Mouse (Mus musculus) CH12.LX (cell line): ENCODE measurements at regions not wholly inside any gene's neighbourhood (a gene's known extent, or its start where the extent isn't known, plus 50 kb on each side); places are given as distances from the start of the nearest gene placed in this dataset.

ENCODE experiments used
- CTCF ChIP-seq, 2 experiments: IDR thresholded peaks in 1 of 2; conservative IDR thresholded peaks in 1 of 2; 2 replicates each; pipeline ENCODE4 v1.5.1; 2011 to 2012; ENCODE audit warnings: low read depth in 2 of 2, low read length in 2 of 2, improper control_type of control experiment in 1 of 2, inconsistent platforms in 1 of 2, mild to moderate bottlenecking in 1 of 2, moderate library complexity in 1 of 2
- E2F4 ChIP-seq: IDR thresholded peaks from 2 replicates; pipeline ENCODE4 v1.6.1; 2011; ENCODE audit warnings: low read depth, low read length, improper control_type of control experiment; ENCODE audit not compliant: insufficient replicate concordance
- EP300 ChIP-seq: IDR thresholded peaks from 2 replicates; pipeline ENCODE4 v1.6.1; 2011; ENCODE audit warnings: low read length, improper control_type of control experiment
- IRF4 ChIP-seq: IDR thresholded peaks from 2 replicates; pipeline ENCODE4 v1.6.1; 2014; ENCODE audit warnings: low read depth, mild to moderate bottlenecking, inconsistent platforms, low read length, improper control_type of control experiment
- JUND ChIP-seq: conservative IDR thresholded peaks from 2 replicates; pipeline ENCODE4 v1.6.1; 2011; ENCODE audit warnings: low read depth, low read length, improper control_type of control experiment
- MAX ChIP-seq: IDR thresholded peaks from 2 replicates; pipeline ENCODE4 v1.6.1; 2011; ENCODE audit warnings: low read length, improper control_type of control experiment
- MAZ ChIP-seq: IDR thresholded peaks from 2 replicates; pipeline ENCODE4 v1.6.1; 2012; ENCODE audit warnings: low read depth, mild to moderate bottlenecking, inconsistent platforms, low read length, improper control_type of control experiment, moderate library complexity
- PAX5 ChIP-seq: IDR thresholded peaks from 2 replicates; pipeline ENCODE4 v1.6.1; 2012; ENCODE audit warnings: low read length, inconsistent platforms, mixed read lengths
- POLR2A ChIP-seq: IDR thresholded peaks from 2 replicates; pipeline ENCODE4 v1.6.1; 2011; ENCODE audit warnings: low read depth, mild to moderate bottlenecking, improper control_type of control experiment, low read length
- RAD21 ChIP-seq: IDR thresholded peaks from 2 replicates; pipeline ENCODE4 v1.6.1; 2011; ENCODE audit warnings: low read depth, mild to moderate bottlenecking, low read length, improper control_type of control experiment, moderate library complexity
- UBTF ChIP-seq: IDR thresholded peaks from 2 replicates; pipeline ENCODE4 v1.6.1; 2012; ENCODE audit warnings: low read depth, mild to moderate bottlenecking, inconsistent platforms, low read length, improper control_type of control experiment, moderate library complexity
- ZC3H11A ChIP-seq: IDR thresholded peaks from 2 replicates; pipeline ENCODE4 v1.6.1; 2012; ENCODE audit warnings: low read depth, mild to moderate bottlenecking, inconsistent platforms, low read length, improper control_type of control experiment
- ZKSCAN1 ChIP-seq: IDR thresholded peaks from 2 replicates; pipeline ENCODE4 v1.6.1; 2012; ENCODE audit warnings: low read depth, inconsistent platforms, low read length, improper control_type of control experiment, borderline replicate concordance

GRCm38 (mm10) chr1:190264501-190264900, 94.0 kb upstream of the Prox1 start:
- TF ChIP-seq POLR2A: no peak
- TF ChIP-seq CTCF (conservative IDR thresholded peaks at IDR 0.05 in 1 of 2, IDR thresholded peaks at IDR 0.05 in 1 of 2; ENCODE audit: low read depth in 2 of 2, low read length in 2 of 2): no peak
- no peak for TF ChIP-seq MAZ
- no peak for TF ChIP-seq E2F4
- no peak for TF ChIP-seq ZKSCAN1
- TF ChIP-seq JUND: no peak
- no peak for TF ChIP-seq ZC3H11A
- TF ChIP-seq RAD21: no peak
- TF ChIP-seq EP300: no peak
- no peak for TF ChIP-seq IRF4
- TF ChIP-seq UBTF: no peak
- TF ChIP-seq PAX5: no peak
- TF ChIP-seq MAX: no peak
